Mouse (Mus musculus): ENCODE data around the gene Unc13b. TPM values are rescaled to one million over a fixed set of nuclear protein-coding genes. Genes with fewer than 3 reads are reported as not detected.

The Unc13b gene
- polyA plus RNA-seq, 1 experiment from 2014 or later, result 0.52 TPM

GRCm38 (mm10) chr4:43035851-43036250 lies 22.9 kb upstream of the Unc13b start:
- H3K4me3 ChIP-seq (ENCODE audit: low read depth, low read length), result no peak overlapping the region
- DNase-seq (no peak), ATAC-seq (no peak)
- TF ChIP-seq EP300 (IDR thresholded peaks at IDR 0.05; ENCODE audit: low read depth) (no peak), CTCF (IDR thresholded peaks at IDR 0.05; ENCODE audit: low read depth) (no peak)
- no peak overlapping the region; the same call in 1 of the 2 replicates for H3K4me2 ChIP-seq (ENCODE audit: low read depth, low read length)
- H3K9me3 ChIP-seq (ENCODE audit: low read length), result no peaks in the 10 kb centered on the region
- no peak overlapping the region for H3K27ac ChIP-seq (ENCODE audit: low read depth)
- peaks cover 35% of the 10 kb centered on the region for H3K4me1 ChIP-seq (ENCODE audit: insufficient read depth)
- WGBS (ENCODE audit: insufficient replicate concordance), result 65% methylated on average over 6 of the region's 6 CpGs
- H3K36me3 ChIP-seq (replicated peaks; ENCODE audit: insufficient read depth, low read length), result peaks cover 31% of the 10 kb centered on the region
- no peak overlapping the region for H3K9ac ChIP-seq (replicated peaks)
- H3K27me3 ChIP-seq (ENCODE audit: insufficient read depth, low read length), result no peaks in the 10 kb centered on the region

- H3K4me1 ChIP-seq (ENCODE audit: insufficient read depth), result peaks cover 37% of the 10 kb centered on the region
- peaks cover 31% of the 10 kb centered on the region for H3K36me3 ChIP-seq (replicated peaks; ENCODE audit: insufficient read depth, low read length)
- 87% methylated on average over 10 of the region's 10 CpGs for WGBS (ENCODE audit: insufficient replicate concordance)
- no peak for TF ChIP-seq EP300 (IDR thresholded peaks at IDR 0.05; ENCODE audit: low read depth)
- TF ChIP-seq CTCF (IDR thresholded peaks at IDR 0.05; ENCODE audit: low read depth), result no peak
- DNase-seq (no peak), ATAC-seq (no peak)
- no peak overlapping the region for H3K27ac ChIP-seq (ENCODE audit: low read depth)
- H3K9ac ChIP-seq (replicated peaks), result no peak overlapping the region
- H3K9me3 ChIP-seq (ENCODE audit: low read length), result no peaks in the 10 kb centered on the region
- H3K4me3 ChIP-seq (ENCODE audit: low read depth, low read length), result no peak overlapping the region
- H3K4me2 ChIP-seq (ENCODE audit: low read depth, low read length), result peak overlapping the region; percentile 37; the same call in 1 of the 2 replicates
- no peaks in the 10 kb centered on the region for H3K27me3 ChIP-seq (ENCODE audit: insufficient read depth, low read length)
These were observed 22.4 kb upstream of the Unc13b start for GRCm38 (mm10) chr4:43036356-43036755.

GRCm38 (mm10) chr4:43037860-43038566 lies 20.7 kb upstream of the Unc13b start:
- peak; percentile 40 for ATAC-seq
- WGBS (ENCODE audit: insufficient replicate concordance), result 16% methylated on average over 4 of the region's 4 CpGs

GRCm38 (mm10) chr4:43038567-43039495 lies 19.9 kb upstream of the Unc13b start:
- TF ChIP-seq EP300 (IDR thresholded peaks at IDR 0.05; ENCODE audit: low read depth) (no peak), CTCF (IDR thresholded peaks at IDR 0.05; ENCODE audit: low read depth) (no peak)
- Histone ChIP-seq H3K36me3 (replicated peaks; ENCODE audit: insufficient read depth, low read length) (peaks cover 28% of the 10 kb centered on the region), H3K9ac (replicated peaks) (peak overlapping the region; percentile 83), H3K27ac (ENCODE audit: low read depth) (peak overlapping the region; percentile 87), H3K4me1 (ENCODE audit: insufficient read depth) (peaks cover 41% of the 10 kb centered on the region), H3K4me3 (ENCODE audit: low read depth, low read length) (peak overlapping the region; percentile 68), H3K27me3 (ENCODE audit: insufficient read depth, low read length) (no peaks in the 10 kb centered on the region), H3K9me3 (ENCODE audit: low read length) (no peaks in the 10 kb centered on the region), H3K4me2 (ENCODE audit: low read depth, low read length) (peak overlapping the region; percentile 84)
- 51% methylated on average over 15 of the region's 15 CpGs for WGBS (ENCODE audit: insufficient replicate concordance)
- peak; percentile 58 for DNase-seq
- peak; percentile 9 for ATAC-seq

More at GRCm38 (mm10) chr4:43037860-43038566, 20.7 kb upstream of the Unc13b start:
- H3K9ac ChIP-seq (replicated peaks), result peak overlapping the region; percentile 83
- H3K27ac ChIP-seq (ENCODE audit: low read depth), result peak overlapping the region; percentile 87
- peak; percentile 96 for TF ChIP-seq EP300 (IDR thresholded peaks at IDR 0.05; ENCODE audit: low read depth)
- TF ChIP-seq CTCF (IDR thresholded peaks at IDR 0.05; ENCODE audit: low read depth), result no peak
- H3K4me1 ChIP-seq (ENCODE audit: insufficient read depth), result peaks cover 37% of the 10 kb centered on the region
- peaks cover 31% of the 10 kb centered on the region for H3K36me3 ChIP-seq (replicated peaks; ENCODE audit: insufficient read depth, low read length)
- DNase-seq, result peak; percentile 84
- no peaks in the 10 kb centered on the region for H3K27me3 ChIP-seq (ENCODE audit: insufficient read depth, low read length)
- peak overlapping the region; percentile 68 for H3K4me3 ChIP-seq (ENCODE audit: low read depth, low read length)
- no peaks in the 10 kb centered on the region for H3K9me3 ChIP-seq (ENCODE audit: low read length)
- peak overlapping the region; percentile 84 for H3K4me2 ChIP-seq (ENCODE audit: low read depth, low read length)

- WGBS (ENCODE audit: insufficient replicate concordance), result 4% methylated on average over 11 of the region's 11 CpGs
- peak overlapping the region; percentile 87 for H3K27ac ChIP-seq (ENCODE audit: low read depth)
- H3K9me3 ChIP-seq (ENCODE audit: low read length), result no peaks in the 10 kb centered on the region
- ATAC-seq (peak; percentile 12), DNase-seq (no peak)
- H3K27me3 ChIP-seq (ENCODE audit: insufficient read depth, low read length), result no peaks in the 10 kb centered on the region
- H3K4me1 ChIP-seq (ENCODE audit: insufficient read depth), result peaks cover 49% of the 10 kb centered on the region
- peak overlapping the region; percentile 83 for H3K9ac ChIP-seq (replicated peaks)
- peak overlapping the region; percentile 84 for H3K4me2 ChIP-seq (ENCODE audit: low read depth, low read length)
- peak overlapping the region; percentile 68 for H3K4me3 ChIP-seq (ENCODE audit: low read depth, low read length)
- peaks cover 20% of the 10 kb centered on the region for H3K36me3 ChIP-seq (replicated peaks; ENCODE audit: insufficient read depth, low read length)
- TF ChIP-seq EP300 (IDR thresholded peaks at IDR 0.05; ENCODE audit: low read depth) (no peak), CTCF (IDR thresholded peaks at IDR 0.05; ENCODE audit: low read depth) (no peak)
These were observed 19.1 kb upstream of the Unc13b start for GRCm38 (mm10) chr4:43039609-43040008.

- peak; percentile 96 for ATAC-seq
- H3K4me1 ChIP-seq (ENCODE audit: insufficient read depth), result peaks cover 54% of the 10 kb centered on the region
- under 1% methylated on average over 19 of the region's 25 CpGs for WGBS (ENCODE audit: insufficient replicate concordance)
These were observed 18.6 kb upstream of the Unc13b start for GRCm38 (mm10) chr4:43040114-43040572.

More at GRCm38 (mm10) chr4:43040114-43040572, 18.6 kb upstream of the Unc13b start:
- TF ChIP-seq EP300 (IDR thresholded peaks at IDR 0.05; ENCODE audit: low read depth) (no peak; the same call in 1 of the 2 replicates), CTCF (IDR thresholded peaks at IDR 0.05; ENCODE audit: low read depth) (peak; percentile 22; the same call in 1 of the 2 replicates)
- Histone ChIP-seq H3K9me3 (ENCODE audit: low read length) (no peaks in the 10 kb centered on the region), H3K27me3 (ENCODE audit: insufficient read depth, low read length) (no peaks in the 10 kb centered on the region), H3K27ac (ENCODE audit: low read depth) (peak overlapping the region; percentile 87), H3K4me2 (ENCODE audit: low read depth, low read length) (peak overlapping the region; percentile 84), H3K9ac (replicated peaks) (peak overlapping the region; percentile 83), H3K4me3 (ENCODE audit: low read depth, low read length) (peak overlapping the region; percentile 68), H3K36me3 (replicated peaks; ENCODE audit: insufficient read depth, low read length) (peaks cover 15% of the 10 kb centered on the region)
- peak; percentile 97 for DNase-seq

Measured in liver, postnatal 0 days (tissue).